Mouse (Mus musculus) urinary bladder, postnatal 10 days (tissue): Measurements from ENCODE around the gene Sar1b.
A peak's percentile ranks its signal among the peaks of the same experiment; 100 is the strongest.
"Not testable (repeated sequence)": the region's sequence is repeated elsewhere in the genome, so short reads cannot be mapped to it uniquely, and the experiment has no call there.

Source experiments
- DNase-seq: peaks from one replicate; pipeline ENCODE4 v3.0.0; 2022; ENCODE audit warnings: low spot score

The Sar1b gene

DNA sequence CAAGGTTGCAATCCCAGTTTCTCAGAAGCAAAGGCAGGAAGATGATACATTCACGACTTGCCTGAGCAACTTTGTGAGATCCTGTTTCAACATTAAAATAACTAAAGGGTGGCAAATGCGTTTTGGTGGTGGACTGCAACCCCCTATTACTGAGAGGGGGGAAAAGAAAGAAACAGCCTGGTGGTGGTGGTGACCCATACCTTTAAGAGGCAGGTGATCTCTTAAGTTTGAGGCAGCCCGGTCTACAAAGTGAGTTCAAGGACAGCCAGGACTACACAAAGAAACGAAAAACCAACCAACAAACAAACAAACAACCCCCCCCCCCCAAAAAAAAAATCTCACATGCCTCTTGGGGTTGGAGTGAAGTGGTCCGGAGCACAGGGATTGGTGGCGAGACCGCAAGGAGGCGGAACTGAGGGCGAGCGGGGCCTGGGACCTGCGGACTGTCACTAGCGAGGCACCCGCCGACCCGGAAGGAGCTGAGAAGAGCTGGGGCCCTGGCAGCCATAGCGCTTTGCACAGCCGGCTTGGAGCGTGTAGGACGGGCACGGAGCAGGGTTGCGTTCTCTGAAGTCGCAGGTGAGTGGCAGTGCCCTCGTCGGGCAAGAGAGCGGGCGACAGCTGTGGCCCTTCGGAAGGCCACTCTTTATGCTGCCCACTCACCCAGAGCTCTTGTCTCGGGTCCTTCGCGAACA is at the start of gene Sar1b, which contains the start of gene Sec24a:
Gene Sar1b, plus strand, starts transcription at position 475 of the 695 bp plus-strand sequence.
Gene Sec24a, minus strand, starts transcription at position 422 of the 695 bp plus-strand sequence.
- peak; percentile 41 for DNase-seq

DNA sequence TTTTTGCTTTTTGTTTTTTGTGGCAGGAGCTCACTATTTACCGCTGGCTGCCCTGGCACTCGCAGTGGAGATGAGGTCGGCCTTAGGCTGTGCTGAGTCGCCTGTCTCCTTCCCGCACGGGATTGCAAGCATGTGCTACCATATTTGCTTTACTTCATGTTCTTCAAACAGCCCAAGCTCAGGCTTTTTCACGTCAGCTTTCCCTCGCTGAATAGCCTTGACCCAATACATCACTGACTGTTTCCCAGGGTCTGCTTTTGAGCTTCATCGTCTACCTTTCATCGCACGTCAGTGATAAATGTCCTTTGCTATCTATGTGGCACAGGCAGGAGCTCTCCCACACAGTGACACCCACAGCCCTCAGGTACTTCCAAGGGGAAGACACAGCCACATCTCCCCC is 42.4 kb upstream of the Sar1b start:
- DNase-seq, result no peak

DNA sequence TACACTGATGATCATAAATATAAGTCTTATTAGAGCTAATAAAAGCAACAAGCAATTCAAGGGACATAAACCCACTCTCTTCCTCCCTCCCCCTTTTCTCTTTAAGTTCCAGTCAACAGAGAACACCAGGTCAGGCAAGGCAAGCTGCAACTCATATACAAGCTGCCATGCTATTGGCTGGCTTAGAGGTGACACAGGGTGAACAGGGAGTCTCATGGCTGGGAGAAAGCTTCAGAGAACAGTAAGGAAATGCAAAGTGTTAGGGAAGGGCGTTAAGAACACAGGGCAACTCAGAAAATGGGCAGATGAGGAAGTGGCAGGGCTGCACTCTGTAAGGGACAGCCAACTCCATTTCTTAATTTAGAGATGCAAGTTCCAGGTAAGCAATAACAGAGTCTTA is 30.6 kb upstream of the Sar1b start:
- DNase-seq, result no peak

DNA sequence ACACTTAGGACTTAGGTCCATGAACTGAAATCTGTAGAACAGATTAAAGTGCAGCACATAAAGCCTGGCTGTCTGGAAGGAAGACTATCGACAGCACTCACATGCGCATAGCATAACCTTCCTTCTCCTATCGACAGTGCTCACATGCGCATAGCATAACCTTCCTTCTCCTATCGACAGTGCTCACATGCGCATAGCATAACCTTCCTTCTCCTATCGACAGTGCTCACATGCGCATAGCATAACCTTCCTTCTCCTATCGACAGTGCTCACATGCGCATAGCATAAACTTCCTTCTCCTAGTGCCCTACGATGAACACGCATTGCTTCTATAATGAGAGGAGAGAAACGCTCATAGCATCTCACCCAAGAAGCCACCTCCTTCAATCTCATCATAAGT is 29.3 kb upstream of the Sar1b start:
- not testable (repeated sequence) for DNase-seq

DNA sequence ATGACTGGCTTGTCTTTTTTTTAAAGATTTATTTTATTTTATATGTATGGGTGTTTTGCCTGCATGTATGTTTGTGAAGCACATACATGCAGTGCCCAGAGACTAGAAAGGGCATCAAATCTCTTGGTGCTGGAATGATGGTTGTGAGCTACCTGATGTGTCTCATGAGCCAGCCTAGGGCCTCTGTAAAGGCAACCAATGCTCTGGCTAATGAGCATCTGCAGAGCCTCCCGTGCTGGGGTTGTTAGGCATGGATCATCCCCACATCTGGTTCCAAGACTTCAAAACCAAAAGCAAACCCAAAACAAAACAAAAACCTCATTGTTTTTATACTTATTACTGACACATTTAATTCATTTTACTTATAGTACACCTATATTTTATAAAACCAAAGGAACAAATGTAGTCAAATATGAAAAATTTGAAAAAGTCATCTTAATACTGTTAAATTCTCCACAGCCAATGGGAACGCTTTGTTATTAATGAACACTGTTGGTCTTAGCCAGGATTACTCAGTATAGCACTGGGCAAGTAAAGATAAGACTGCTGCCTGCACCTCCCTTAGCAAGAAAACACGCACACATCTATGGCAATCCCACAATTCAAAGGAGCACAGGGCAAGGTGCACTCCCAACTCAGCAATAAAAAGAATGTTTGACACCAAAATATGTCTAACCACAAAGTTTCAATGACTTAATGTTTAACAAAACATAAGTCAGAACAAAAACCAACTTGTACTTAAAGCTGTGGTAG is 24.7 kb upstream of the Sar1b start:
- no peak for DNase-seq

DNA sequence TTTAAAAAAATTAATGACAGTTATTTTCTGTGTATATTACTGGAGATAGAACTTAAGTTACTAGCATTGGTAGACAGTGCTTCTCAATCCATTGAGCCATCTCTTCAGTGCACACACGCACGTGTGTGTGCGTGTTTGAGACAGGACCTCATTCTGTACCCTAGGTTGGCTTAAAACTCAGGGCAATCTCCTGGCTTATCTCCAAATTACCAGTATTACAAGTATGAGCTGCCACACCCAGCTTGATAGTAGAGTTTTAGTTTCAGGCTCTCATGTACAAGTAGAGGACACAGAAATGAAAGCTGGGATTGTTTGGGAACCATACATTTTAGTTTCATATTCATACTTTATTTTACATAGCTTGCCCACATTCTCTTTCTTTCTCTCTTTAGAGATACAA is 22.8 kb upstream of the Sar1b start:
- DNase-seq, result no peak

DNA sequence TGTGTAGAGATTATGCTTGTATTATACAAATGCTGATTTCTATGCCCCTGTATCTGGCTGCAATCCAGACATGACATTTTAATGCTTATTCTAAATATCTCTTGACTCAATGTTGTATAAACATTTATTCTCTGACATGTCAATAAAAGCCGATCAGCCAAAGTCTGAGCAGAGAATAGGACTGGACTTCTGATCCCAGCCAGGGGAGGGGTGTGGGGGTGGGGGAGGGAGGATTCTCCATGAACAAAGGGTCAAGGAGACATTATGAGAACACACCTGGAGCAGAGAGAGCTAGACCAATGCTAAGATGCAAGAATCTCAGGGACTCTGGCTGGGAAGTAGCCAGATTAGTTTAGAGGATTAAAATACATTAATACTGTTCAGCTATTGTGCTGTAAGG is 17.4 kb upstream of the Sar1b start:
- DNase-seq, result no peak

DNA sequence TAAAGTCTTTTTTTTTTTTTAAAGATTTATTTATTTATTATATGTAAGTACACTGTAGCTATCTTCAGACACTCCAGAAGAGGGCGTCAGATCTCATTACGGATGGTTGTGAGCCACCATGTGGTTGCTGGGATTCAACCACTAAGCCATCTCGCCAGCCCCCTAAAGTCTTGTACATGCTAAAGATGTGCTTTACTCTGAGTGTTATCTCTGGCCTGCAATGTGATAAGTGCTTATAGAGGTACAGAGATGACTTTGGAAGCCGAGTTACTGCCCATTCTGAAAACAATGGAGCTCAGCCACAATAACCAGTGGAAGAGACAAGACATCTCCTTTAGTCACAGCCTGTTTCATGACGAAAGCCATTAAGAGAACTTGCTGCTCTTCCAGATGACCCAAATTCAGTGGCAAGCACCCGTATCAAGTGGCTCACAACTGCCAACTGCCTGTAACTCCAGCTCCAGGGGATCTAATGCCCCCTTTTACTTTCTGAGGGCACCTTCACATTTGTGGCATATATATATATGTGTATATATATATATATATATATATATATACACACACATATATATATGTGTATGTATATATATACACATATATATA is 11.8 kb upstream of the Sar1b start:
- not testable (repeated sequence) for DNase-seq

DNA sequence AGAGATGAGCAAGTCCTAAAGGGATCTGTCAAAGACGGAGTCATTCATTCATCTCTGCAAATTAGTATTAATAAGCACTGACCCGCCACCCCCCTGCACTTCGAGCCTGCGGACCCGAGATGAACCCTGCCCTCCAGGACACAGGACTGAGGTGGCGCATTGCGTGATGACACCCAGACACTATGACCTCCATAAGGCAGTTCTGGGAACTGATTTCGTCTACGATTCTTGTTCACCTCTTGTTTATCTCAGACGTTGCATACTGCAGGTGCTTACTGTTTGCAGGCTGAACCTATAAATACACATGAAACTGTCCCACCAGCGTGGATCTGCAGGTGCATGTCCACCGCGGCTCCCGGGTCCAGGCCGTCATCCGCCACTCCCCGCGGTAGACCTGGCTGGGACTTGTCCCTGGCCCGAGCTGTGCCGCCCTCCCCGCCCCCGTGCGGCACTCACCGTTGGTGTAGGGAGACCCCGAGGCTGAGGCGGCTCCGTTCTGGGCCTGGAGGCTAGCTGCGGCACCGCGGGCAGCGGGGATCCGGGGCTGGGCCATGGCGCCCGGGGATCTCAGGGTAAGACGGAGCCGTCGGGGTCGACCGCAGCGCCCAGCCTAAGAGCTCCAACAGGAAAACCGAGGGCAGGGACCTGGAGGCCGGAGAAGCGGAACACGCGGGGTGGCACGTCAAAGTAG is 7.7 kb upstream of the Sar1b start:
- DNase-seq, result no peak

DNA sequence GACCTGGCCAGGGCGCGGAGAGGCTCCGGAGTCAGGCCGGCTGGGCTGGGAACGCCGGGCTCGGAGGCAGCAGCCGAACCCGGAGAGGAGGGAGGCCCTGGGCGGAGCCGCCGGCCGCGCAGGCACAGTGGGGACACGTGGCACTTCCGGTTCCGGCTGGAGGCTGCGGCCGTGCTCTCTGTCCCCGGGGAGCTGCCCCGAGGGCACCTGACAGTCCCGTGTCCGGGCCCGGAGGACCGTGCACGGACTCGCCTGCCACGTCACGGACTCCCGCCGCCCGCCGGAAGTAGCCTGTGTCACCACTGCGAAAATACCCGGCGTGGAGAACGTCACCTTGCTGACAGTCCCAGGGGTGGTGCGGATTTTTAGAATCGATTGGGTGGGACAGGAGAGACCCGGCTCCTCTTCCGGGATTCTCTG is 7.1 kb upstream of the Sar1b start:
- peak; percentile 67 for DNase-seq

DNA sequence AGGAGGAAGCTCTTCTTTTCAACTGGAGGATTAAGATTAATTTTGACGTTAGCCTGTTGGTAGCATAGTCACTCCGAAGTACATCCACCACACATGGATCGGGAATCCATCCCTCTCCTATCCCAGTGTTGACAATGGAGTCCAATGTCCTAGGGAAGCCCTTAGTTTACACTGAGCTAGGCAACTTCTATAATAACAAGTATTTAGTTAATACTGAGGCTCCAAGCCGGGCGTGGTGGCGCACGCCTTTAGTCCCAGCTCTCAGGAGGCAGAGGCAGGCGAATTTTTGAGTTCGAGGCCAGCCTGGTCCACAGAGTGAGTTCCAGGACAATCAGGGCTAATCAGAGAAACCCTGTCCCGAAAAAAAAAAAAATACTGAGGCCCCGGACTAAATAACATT is 6.5 kb upstream of the Sar1b start:
- DNase-seq, result no peak

DNA sequence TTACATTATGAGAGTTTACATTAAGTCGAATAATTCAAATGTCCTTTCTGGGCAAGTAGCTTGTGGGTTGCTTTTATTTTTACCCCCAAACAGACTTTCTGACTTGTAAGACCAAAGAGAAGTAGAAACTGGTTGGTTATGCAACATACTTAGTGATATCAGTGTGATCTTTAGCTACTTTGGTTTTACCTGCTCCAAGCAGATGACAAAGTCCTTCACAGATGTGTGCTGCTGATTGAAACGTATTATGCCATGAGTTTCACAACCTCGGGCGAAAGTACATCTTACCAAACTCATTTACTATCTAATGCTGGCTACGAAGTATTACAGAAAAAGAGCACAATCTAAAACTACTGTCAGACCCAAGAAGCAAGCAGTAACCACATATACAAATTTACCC is 5.9 kb upstream of the Sar1b start:
- no peak for DNase-seq

DNA sequence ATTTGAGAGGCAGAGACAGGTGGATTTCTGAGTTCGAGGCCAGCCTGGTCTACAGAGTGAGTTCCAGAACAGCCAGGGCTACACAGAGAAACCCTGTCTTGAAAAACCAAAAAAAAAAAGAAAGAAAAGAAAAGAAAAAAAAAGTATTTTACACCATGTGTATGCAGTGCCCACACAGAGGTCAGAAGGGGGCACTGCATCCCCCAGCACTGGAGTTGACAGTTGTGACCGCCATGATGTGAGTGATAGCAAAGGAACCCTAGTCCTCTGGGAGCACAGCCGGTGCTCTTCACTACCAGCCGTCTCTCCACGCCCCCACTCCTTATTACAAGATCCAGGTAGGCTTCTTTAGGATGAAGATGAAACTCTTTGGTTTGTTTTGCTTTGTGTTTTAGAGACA is 5.3 kb upstream of the Sar1b start:
- not testable (repeated sequence) for DNase-seq

DNA sequence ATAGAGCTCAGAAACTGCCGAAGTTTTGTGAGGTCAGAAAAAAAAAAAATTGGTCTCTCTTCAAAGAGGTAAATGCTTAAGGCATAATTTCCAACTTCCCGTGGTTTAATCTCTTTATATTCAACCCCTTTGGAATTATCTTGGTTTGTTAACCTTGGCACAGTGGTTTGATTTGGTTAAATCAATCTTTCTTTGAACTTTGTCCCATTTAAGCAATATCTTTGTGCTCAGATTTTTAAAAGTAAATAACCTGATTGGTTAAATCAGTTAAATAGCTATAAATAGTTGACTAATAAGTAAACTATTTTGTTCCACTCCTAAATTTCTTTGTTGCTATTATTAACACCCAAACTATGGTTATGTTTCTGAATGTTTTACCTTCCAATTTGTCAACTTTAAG is 4.2 kb upstream of the Sar1b start:
- DNase-seq, result no peak

DNA sequence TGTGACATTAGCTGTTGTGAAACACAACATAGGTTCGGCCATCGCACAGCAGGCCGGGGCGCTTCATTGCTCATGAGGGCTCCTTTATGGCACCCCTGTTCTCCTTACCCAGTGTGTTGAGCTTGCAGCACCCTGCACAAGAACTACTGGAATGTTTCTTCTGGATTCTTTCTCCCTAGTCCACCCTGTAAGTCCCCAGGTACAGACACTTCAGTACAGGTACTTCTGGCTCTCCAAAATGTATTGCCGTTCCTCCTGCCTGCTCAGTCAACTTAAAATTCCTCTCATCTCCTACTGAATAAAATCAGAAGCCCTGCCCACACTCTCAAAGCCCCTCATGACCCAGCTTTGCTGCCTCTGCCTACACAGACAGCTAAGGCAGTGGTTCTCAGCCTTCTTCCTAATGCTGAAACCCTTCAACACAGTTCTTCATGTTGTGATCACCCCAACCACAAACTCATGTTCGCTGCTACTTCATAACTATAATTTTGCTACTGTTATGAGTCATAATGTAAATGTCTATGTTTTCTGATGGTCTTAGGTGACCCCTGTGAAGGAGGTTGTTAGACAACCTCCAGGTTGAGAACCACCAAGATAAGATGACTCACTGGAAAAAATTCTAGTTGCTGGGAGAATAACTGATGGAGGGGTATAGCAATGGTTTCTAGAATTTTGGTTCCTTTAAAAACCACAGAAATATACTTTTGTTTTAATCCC is 3.4 kb upstream of the Sar1b start:
- DNase-seq, result no peak

DNA sequence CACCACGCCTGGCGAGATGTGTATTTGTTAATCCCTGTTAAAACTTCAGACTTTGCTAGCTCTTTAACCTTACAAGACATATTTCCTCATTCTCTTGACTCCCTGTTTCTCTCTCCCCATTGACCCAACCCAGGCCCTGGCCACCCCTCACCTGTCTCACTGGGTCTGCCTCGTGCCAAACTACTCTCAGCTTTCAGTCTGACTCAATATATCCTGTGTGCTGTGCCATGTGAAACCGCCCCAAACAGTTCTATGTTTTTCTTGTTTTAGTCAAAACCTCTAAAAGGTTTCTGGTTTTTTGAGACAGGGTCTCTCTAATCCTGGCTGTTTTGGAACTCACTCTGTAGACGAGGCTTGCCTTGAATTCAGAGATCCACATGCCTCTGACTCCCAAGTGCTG is 2.2 kb upstream of the Sar1b start:
- DNase-seq, result no peak

DNA sequence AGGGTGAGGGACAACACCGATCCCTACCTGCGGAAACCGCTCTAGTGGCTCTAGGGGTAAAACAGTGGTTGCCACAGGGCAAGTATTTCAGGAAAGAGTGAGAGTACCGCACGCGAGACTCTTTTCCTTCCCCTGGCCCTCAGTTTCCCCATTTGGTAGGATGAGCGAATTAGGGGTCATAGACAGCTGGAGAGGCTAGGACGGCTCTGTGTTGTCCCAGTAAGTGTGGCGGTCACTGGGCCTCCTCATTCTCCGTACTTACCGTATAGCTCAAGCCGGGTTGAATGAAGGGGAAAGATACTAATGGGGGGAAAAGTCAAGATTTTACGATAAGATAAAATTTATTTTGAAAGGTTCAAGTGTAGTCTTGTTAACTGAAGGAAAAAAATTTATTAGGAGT is 468 bp downstream of the Sar1b start:
- DNase-seq, result no peak

DNA sequence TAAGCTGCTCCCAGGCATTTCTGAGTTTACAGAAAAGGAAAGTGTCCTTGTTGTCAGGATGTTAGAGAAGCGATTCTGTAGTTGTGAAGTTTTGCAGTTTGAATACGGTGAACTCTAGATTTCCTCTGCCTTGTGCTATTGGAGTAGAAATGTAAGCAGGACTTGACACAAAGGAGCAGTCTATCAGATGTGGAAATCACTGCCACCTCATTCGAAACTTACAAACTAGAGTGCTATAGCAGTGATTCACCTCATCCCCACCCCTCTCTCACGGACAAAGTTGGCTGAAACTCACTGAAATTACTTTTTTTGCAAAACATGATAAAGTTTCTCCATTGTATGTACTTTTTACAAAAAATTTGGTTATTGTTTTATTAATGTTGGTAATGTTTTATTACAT is 1.3 kb downstream of the Sar1b start:
- DNase-seq, result no peak

DNA sequence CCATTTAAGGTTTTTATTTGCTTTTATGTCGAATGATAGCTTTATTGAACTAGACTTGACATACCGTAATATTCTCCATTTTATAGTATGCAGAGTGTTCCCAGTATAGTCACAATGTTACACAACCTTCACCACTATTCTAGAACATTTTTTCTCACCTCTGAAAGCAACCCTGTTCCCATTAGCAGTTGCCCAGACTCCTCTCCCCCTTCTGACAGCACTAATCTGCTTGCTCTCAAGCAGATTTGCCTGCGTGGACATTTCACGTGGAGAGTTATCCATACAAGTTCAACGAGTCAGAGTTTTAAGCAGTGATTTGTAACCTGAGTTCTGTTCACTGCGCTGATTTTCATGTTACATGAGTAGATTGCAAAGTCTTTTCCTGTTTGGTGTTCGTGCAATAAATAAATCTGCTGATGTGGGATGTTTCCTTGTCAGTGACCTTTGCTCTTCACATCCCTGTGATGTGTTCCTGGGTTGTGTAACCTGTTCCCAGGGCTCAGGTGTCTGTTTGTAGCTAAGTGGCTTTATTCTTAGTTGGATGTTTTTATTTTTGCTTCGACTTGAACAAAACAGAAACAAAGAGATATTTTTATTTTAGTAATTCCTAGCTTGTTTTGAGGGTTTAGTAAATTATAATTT is 4.2 kb downstream of the Sar1b start:
- no peak for DNase-seq

DNA sequence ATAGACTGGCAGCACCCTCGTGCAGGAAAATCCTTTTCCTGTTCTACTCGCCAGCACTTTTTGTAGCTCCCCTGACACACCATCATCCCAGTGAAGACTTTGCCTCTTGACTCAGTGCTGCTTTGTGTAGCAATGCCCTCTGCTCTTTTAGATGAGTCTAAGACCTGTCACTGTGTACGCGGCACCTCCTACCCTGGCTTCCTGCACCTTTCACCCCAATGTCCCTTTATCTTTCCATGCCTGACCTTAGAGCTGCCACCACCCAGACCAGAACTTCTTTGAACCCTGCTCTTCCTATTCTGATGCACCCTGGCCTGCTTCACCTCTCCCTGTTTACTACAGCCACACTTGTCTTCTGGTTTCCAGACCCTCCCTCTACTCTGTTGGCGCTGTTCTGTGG is 4.8 kb downstream of the Sar1b start:
- DNase-seq, result no peak

DNA sequence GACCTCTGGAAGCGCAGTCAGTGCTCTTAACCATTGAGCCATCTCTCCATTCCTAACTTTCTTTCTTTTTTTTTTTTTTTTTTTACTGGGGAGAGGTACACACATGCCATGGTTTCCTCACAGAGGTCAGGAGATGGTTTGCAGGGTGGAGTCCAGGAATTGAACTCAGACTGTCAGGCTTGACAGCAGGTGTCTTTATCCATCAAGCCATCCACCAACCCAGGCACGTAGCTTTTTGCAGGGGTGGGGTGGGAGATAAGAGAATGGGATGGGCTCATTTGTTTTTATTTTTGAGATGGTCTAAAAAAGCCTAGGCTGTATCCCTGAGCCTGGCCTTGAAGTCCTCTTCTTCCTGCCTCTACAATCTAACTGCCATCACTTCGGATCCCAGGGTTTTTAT is 12.0 kb downstream of the Sar1b start:
- no peak for DNase-seq

DNA sequence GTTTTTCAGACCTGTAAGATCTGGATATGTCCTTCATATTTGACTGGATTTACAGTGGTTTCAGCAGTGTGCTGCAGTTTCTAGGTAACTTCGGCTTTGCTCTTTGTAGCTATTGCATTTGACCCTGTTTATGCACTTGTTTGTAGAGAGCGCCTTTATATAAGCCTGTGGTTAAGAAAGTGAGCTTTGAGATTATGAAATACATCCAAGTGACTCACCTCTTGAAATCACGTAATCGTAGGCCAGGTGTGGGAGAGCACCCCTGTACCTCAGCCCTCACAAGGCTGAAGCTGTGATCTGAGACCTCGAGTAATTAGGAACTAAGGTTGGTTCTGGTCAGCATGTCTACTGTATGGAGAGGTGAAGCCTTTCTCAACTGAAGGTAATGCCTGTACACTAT is 14.0 kb downstream of the Sar1b start:
- DNase-seq, result no peak
